Comparison of ENCODE assay signal across 8 mouse cellular contexts in the genomic region with DNA sequence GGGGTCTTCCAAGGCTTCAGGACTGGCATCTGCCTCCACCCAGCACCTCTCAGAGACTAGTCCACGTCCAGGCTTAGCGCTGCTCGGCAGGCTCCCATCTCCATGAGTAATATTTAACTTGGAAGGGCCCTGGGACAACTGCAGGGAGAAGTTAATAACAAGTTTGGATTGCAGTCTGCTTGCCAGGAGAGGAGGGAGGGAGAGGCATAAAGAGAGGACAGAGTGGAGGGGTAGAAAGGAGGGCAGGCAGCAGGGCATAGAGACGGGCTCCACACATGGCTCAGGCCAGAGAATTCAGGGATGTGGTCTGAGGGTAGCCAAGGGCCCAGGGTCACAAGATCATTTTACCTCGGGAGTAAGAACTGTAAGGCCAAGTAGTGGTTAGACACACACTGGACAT. TPM values are rescaled to one million over a fixed set of nuclear protein-coding genes. Genes with fewer than 3 reads are reported as not detected.
DNase-seq lines count a peak whose midpoint lies in the region; ATAC-seq lines count a peak whose summit lies in the region.
"Had no signal": no experiment of that assay in that cellular context is flagged by ENCODE, and none has a peak within 500 bp of the region (broad histone marks: within the 10 kb centered on the region; RNA-seq: fewer than 3 reads in every experiment).

No protein-coding gene starts in this region.

- 27% methylated on average over 5 of the region's 5 CpGs for WGBS in intestine, embryonic 16.5 days

- H3K9me3 ChIP-seq in intestine, embryonic 16.5 days (ENCODE audit: control insufficient read depth, low read length): no peaks in the 10 kb centered on the region

- H3K36me3 ChIP-seq in intestine, embryonic 16.5 days (ENCODE audit: control insufficient read depth, insufficient read depth, low read length): no peaks in the 10 kb centered on the region

- H3K9ac ChIP-seq in intestine, embryonic 16.5 days (ENCODE audit: low read depth, low read length): peak overlapping the region; percentile 56

- peaks cover 51% of the 10 kb centered on the region for H3K4me1 ChIP-seq in intestine, embryonic 16.5 days (ENCODE audit: control insufficient read depth, insufficient read depth, low read length)

- H3K4me3 ChIP-seq in intestine, embryonic 16.5 days (ENCODE audit: low read length): no peak overlapping the region

- ATAC-seq in intestine, embryonic 16.5 days: peak; percentile 43

- H3K27me3 ChIP-seq in intestine, embryonic 16.5 days (replicated peaks; ENCODE audit: control insufficient read depth, insufficient read depth, low read length): no peaks in the 10 kb centered on the region

- intact Hi-C loops in left cerebral cortex, postnatal 14 days (cut with DNase I): no loop called here

- no peak overlapping the region for H3K4me2 ChIP-seq in intestine, embryonic 16.5 days (ENCODE audit: low read depth, low read length)

- peak overlapping the region; percentile 76 for H3K27ac ChIP-seq in intestine, embryonic 16.5 days (ENCODE audit: low read length)
- H3K27ac ChIP-seq: macrophage had no signal

- DNase-seq in Muller cell, postnatal 12 days (ENCODE audit: inconsistent ontology term): peak; percentile 65
- DNase-seq in adipocyte (ENCODE audit: low spot score): peak; percentile 74
- peak; percentile 56 to 77 for DNase-seq in lung, adult 18-20 months
- no peak for DNase-seq in cerebellum, adult 9-10 months
- no peak for DNase-seq in left cerebral cortex, postnatal 14 days (ENCODE audit: low spot score in 2 of 2)
- no peak for DNase-seq in left cerebral cortex, adult 11 months (ENCODE audit: low spot score)

RNA-seq across cellular contexts. Expression of a gene that starts 11.3 kb away (rescaled TPM):
- 60.3 and 70.4 TPM in 2 replicates for polyA plus RNA-seq in intestine, embryonic 16.5 days (2015; fragmentation: Nextera tagmentation; extraction: Ambion mirVana)
- 10 to 100 TPM; 22.6 to 27.0 TPM for total RNA-seq in left cerebral cortex, postnatal 14 days (2021)

RNA-seq across cellular contexts. Expression of a gene that starts 15.9 kb away (rescaled TPM):
- polyA plus RNA-seq in intestine, embryonic 16.5 days (2015; fragmentation: Nextera tagmentation; extraction: Ambion mirVana): 11.4 and 11.7 TPM in 2 replicates
- total RNA-seq in left cerebral cortex, postnatal 14 days (2021): 100 to 1,000 TPM; 110 to 111 TPM

Comparison
In these comparisons a context has a peak if more than half of its experiments do, and no peak if none do; other contexts are left out.
1. DNase-seq: peak in Muller cell, postnatal 12 days (single experiment), adipocyte (single experiment) and lung, adult 18-20 months (2 of 2); none in cerebellum, adult 9-10 months (single experiment), left cerebral cortex, postnatal 14 days (0 of 2) and left cerebral cortex, adult 11 months (single experiment).